Mouse (Mus musculus) v-Abl transformed pro-B cells (cell line): Measurements from ENCODE around the gene Khdc3.

Source experiments
- in situ Hi-C, 2 experiments: fragments of 400-800 bp; cut with MboI; formaldehyde crosslinking; loops; one replicate each; pipeline ENCODE4 v1.15.1; 2025; ENCODE audit not compliant: unreplicated experiment in 2 of 2

Khdc3 gene

GRCm38 (mm10) chr9:73101536-73101935 lies at the start of gene Khdc3:
TSS of gene Khdc3 (plus strand) at chr9:73101836.
- in situ Hi-C loops: loop anchor here in 1 of 2 experiments (25.0 kb wide), 1 partner anchor 1614 kb away; the partner anchor contains the start of gene Polr2m

GRCm38 (mm10) chr9:73055441-73055911 lies 46.2 kb upstream of the Khdc3 start:
- in situ Hi-C loops: no loop called here

DNA sequence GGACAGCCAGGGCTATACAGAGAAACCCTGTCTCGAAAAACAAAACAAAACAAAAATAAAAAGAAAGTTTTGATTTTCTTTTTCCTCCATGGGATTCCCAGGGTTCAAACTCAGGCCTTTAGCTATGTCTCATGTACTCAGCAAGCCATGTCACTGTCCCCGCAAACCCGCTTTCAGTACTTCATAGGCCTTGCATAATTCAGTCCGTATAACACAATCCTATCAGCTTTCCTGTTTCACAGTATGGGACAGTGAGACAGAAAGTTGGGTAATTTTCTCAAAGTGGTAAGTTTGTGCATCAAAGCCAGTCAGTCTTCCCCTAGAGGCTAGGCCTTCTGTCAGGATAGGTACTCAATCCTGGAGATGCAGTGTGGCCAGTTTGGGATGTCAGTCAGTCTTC lies 42.4 kb upstream of the Khdc3 start:
- in situ Hi-C loops: no loop called here

- in situ Hi-C loops: no loop called here
Measured at GRCm38 (mm10) chr9:73063621-73064290, 37.9 kb upstream of the Khdc3 start.

- in situ Hi-C loops: no loop called here
Measured at GRCm38 (mm10) chr9:73067086-73067485, 34.5 kb upstream of the Khdc3 start.

DNA sequence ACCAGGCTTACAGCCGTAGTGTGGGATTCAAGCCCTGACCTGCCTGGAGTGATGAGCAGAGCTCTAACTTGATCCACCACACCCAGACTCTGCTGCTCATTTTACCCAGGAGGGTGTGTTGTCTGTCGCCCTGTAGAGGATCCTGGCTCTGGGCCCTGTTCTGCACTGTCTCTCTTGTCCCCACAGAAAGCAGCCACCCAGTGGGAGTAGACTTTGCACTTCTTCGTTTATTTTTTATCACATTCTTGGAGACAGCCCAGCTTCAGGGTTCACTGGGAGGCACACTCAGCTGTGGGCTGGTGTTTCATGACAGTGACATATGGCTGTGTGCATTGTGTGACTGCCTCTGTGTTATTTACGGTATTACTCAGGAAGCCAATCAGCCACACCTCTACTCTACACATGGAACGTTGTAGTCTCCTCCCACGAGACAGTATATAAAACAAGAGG lies 33.4 kb upstream of the Khdc3 start:
- in situ Hi-C loops: no loop called here

- in situ Hi-C loops: no loop called here
Measured at GRCm38 (mm10) chr9:73068688-73069087, 32.9 kb upstream of the Khdc3 start.

DNA sequence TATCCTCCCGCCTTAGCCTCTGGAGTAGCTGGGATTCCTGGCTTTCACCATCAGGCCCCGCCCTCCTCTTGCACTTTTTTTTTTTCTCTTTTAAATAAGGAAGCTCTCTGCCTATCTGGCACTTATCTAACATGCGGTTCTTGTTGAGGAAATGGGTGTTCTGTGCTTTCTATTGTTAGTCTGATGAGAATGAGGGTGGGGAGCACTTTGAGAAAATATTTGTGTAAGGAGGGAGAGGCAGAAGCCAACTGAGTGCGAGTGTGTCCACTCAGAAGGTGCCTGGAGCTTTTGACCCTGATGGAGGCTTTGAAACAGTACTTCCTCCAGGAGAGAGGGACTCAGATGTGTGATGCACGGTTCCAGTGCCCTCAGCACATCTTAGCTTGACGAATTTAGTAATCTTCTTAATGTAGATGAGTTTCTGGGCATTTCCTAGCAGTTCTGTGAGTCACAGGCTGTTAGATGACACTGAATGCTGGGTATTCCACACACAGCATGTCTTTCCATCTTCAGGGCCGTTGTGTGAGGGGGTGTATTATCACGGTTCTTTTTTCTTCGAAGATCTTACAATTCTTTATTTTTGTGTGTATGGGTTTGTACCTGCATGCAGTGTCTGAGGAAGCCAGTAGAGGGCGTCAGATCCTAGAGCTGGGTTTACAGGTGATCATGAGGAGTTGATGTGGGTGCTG lies 30.5 kb upstream of the Khdc3 start:
- in situ Hi-C loops: no loop called here

DNA sequence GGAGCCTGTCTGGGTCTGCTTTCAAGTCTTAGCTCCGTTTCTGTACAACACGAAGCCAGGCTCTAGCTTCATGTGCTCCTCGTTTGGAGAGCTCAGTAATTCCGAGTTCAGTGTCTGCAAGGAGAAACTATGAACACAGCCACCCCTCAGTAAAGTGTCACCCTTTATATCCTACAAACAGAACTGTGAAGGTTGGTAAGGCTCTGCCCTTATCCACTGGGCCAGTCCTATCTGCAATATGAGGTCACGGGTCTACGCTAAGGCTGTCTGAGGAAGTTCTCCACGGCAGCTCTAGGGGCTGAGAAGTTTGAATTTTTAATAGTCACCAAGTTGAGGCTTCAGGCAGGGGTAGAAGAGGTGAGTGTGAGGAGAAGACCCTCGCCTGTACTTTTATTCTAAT lies 29.2 kb upstream of the Khdc3 start:
- in situ Hi-C loops: no loop called here

DNA sequence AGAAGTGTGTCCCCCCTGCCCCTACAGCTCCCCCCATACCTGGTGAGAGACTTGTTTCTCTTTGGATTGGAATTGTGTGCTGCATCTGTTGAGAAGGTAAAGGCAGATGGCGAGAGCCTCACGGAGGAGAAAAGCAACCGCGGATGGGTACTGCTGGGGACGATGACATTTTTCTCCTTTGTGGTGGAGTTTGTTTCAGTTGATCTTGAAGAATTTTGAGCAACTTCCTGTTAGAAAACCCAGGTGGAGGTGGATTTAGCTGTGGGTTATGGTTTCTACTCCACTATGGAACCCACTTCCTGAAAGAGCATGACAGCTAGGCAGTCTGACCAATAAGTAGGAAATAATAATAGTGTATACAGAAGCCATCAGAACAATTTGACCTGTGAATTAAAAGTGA lies 28.5 kb upstream of the Khdc3 start:
- in situ Hi-C loops: no loop called here

- in situ Hi-C loops: loop anchor here in 1 of 2 experiments (25.0 kb wide), 1 partner anchor 317 kb away; no protein-coding TSS in a partner anchor
Measured at GRCm38 (mm10) chr9:73079349-73079748, 22.3 kb upstream of the Khdc3 start.

DNA sequence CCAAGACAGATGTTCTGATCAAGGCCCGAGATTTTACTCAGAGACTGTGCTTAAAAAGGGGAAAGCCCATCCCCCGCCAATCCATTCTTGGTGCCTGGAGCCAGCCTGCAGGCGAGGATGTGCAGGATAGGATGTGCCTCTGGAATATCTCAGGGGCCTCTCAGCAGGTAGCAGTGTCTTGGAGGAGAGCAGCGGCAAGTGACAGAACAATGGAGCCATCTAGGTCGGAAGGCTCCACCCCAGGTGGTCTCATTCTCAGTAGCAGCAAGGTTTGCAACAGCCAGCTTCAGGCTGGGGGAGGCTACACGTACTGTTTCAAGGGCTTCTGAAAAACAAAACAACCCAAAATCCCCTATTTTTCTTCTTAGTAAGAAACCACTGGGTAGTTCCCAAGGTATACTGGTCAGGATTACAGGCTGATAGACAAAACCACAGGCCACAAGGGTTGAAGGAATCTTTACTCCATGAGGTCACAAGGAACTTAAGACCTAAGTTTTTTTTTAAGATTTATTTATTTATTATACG lies 21.8 kb upstream of the Khdc3 start:
- in situ Hi-C loops: loop anchor here in 1 of 2 experiments (25.0 kb wide), 1 partner anchor 318 kb away; no protein-coding TSS in a partner anchor

DNA sequence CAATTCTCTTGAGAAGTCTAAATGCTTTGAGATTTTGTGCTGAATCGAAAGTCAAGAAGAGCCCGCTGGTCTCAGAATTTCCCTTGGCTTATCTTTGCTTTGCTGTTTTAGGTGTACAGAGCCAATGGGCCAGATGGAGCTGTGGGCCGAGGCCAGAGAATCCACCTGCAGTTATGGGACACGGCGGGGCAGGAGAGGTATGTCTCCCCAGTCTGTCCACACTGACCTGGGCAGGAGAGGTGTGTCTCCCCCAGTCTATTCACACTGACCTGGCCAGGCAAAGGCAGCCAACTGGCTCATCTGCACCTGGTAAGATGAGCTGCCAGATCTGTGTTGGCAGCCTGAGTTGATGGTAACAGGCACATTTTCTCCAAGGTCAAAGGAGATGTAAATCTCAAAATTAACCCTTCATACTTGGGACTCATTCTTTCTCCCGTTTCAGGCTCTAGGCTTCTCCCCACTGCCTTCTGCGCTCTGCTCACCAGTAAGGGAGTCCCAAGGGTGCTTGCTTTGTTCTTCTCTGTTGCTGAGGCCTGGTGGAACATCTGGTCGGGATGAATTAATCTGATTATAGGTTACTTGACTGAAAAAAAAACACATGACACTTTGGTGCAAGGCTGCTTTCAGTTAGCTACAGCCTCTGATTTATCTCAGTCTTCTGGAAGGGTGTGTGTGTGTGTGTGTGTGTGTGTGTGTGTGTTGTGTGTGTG lies 19.2 kb upstream of the Khdc3 start:
- in situ Hi-C loops: loop anchor here in 1 of 2 experiments (25.0 kb wide), 1 partner anchor 320 kb away; no protein-coding TSS in a partner anchor

DNA sequence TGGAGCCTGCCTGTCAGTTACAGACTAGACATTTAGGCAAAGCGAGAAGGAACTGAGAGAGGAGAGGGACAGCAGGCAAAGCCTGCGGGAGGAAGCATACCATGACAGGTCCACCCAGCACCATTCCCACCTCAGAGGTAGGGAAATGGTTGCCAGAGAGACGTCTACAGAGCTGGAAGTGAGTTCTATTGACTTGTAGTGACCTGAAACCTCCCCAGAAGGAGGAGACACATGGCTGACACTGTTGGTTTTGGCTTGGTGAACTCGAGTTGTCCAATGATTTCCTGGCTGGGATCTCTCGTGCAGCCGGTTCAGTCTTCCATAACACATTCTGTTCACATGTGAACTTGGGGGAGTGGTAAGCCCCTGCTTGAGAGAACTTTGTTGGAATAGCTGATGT lies 17.7 kb upstream of the Khdc3 start:
- in situ Hi-C loops: loop anchor here in 1 of 2 experiments (25.0 kb wide), 1 partner anchor 322 kb away; no protein-coding TSS in a partner anchor

DNA sequence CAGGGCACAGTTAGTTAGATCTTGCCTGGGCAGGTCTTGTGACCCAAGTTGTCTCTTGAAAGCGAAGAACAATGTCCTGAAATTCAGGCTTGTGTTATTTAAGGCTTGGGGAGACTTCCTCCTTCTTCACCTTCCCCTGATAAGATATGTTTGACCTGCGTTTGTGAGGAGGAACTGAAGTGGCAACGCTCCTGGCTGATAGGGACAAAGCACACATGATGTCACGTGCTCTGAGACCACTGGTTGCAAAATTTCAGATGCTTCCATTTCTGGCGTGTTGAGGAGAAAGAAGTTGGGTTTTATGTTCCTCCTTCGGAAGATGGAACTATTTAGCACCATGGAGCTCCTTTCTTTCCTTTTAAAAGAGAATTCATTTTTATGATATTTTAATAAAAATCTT lies 15.8 kb upstream of the Khdc3 start:
- in situ Hi-C loops: loop anchor here (5.0 to 25.0 kb wide), 2 partner anchors 39 to 324 kb away; no protein-coding TSS in a partner anchor

- in situ Hi-C loops: loop anchor here (5.0 to 25.0 kb wide), 2 partner anchors 40 to 325 kb away; no protein-coding TSS in a partner anchor
Measured at GRCm38 (mm10) chr9:73087121-73087520, 14.5 kb upstream of the Khdc3 start.

DNA sequence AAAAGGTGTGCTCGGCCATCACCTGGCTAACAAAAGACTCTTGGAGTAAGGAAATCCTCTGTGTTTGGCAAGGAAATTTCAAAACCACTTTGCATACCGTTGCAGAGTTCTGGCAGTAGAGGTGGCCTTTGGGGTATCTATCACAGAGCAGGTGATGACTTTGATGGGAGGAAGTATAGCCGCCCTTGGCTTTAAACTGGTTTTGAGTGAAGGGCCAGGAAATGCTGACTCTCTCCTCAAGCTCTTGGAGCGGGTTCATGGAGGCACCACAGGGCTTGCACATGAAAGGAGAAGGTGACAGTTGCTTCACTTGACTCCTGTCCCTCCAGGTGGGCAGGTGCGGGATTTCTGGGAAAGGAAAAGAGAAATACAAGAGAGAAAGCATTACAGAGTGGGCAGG lies 14.1 kb upstream of the Khdc3 start:
- in situ Hi-C loops: loop anchor here (5.0 to 25.0 kb wide), 2 partner anchors 40 to 325 kb away; no protein-coding TSS in a partner anchor

DNA sequence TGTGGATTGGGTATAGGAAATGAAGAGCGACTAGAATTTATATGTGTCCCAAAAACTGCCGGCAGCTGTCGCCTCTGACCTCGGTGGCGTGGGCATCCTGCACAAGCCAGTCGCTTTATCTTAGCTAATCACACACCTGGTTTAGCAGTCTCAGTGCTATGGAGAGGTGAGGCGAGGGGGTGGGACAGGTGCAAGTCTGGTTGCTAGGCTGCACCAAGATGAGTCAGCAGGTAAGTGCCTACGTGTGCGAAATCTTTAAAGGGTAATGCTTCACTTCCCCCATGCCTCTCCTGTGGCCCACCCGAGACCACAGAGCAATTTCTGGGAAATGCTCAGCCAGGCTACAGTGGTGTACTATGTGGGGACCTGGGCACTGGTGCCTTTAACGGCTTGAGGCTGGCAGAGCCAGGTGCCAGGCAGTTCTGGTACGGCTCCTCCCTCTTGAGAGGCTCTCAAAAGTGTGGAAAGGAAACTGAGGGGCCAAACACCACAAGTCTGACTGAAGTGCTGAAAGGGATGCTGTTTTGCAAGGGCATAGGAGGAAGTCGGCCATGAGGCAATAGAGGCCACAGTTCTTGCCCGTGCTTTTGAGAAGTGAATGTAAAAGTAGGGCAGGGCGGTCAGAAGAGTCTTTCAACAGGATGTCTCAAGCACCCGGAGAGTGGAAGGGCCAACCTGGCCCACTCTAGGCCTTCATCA lies 12.3 kb upstream of the Khdc3 start:
- in situ Hi-C loops: loop anchor here (5.0 to 25.0 kb wide), 2 partner anchors 42 to 327 kb away; no protein-coding TSS in a partner anchor

GRCm38 (mm10) chr9:73090121-73090520 lies 11.5 kb upstream of the Khdc3 start:
- in situ Hi-C loops: loop anchor here (5.0 to 25.0 kb wide), 5 partner anchors 48 to 328 kb away; partner anchors contain the start of genes Pigb (in 1 of the 2) and Rab27a (in 1 of the 2)

- in situ Hi-C loops: loop anchor here (5.0 to 25.0 kb wide), 5 partner anchors 49 to 329 kb away; partner anchors contain the start of genes Pigb (in 1 of the 2) and Rab27a (in 1 of the 2)
Measured at GRCm38 (mm10) chr9:73091747-73092146, 9.9 kb upstream of the Khdc3 start.
